Mouse (Mus musculus) ES-Bruce4 (cell line): Measurements from ENCODE around the gene Ctrc. TPM values are rescaled to one million over a fixed set of nuclear protein-coding genes. Genes with fewer than 3 reads are reported as not detected.
A peak's percentile ranks its signal among the peaks of the same experiment; 100 is the strongest.

Experiments
- H3K27ac ChIP-seq: 2 replicates; pipeline ENCODE4 v1.5.1; 2012; ENCODE audit warnings: low read length, inconsistent platforms; ENCODE audit not compliant: insufficient read depth
- H3K27me3 ChIP-seq: 2 replicates; pipeline ENCODE4 v1.6.1; 2012; ENCODE audit warnings: mild to moderate bottlenecking, low read length, inconsistent platforms; ENCODE audit not compliant: control insufficient read depth, poor library complexity, insufficient read depth, severe bottlenecking
- H3K36me3 ChIP-seq: 2 replicates; pipeline ENCODE4 v1.6.1; 2012; ENCODE audit warnings: inconsistent platforms, mild to moderate bottlenecking, low read length, moderate library complexity; ENCODE audit not compliant: control insufficient read depth, poor library complexity, insufficient read depth, severe bottlenecking
- H3K4me1 ChIP-seq: one replicate; pipeline ENCODE4 v1.8.1; 2011; ENCODE audit warnings: low read length; ENCODE audit not compliant: control insufficient read depth, insufficient read depth
- H3K4me3 ChIP-seq: 2 replicates; pipeline ENCODE4 v1.5.1; 2011; ENCODE audit warnings: low read depth, mild to moderate bottlenecking, low read length
- H3K9ac ChIP-seq: 2 replicates; pipeline ENCODE4 v1.6.1; 2012; ENCODE audit warnings: low read depth, mild to moderate bottlenecking, inconsistent platforms; ENCODE audit not compliant: poor library complexity, severe bottlenecking
- H3K9me3 ChIP-seq: replicated peaks from 2 replicates; pipeline ENCODE4 v1.6.1; 2012; ENCODE audit warnings: mild to moderate bottlenecking, low read length, inconsistent platforms; ENCODE audit not compliant: control insufficient read depth, poor library complexity, insufficient read depth, severe bottlenecking
- CTCF ChIP-seq: IDR thresholded peaks from one replicate; pipeline ENCODE4 v1.8.1; 2011; ENCODE audit warnings: low read depth, low read length
- EP300 ChIP-seq: IDR thresholded peaks from 2 replicates; pipeline ENCODE4 v1.6.1; 2011; ENCODE audit warnings: low read depth, low read length; ENCODE audit not compliant: insufficient read depth
- POLR2A ChIP-seq: IDR thresholded peaks from one replicate; pipeline ENCODE4 v1.8.1; 2011; ENCODE audit warnings: low read length; ENCODE audit not compliant: insufficient read depth
- polyA plus RNA-seq: library from polyadenylated mRNA; stranded (reverse); fragments of >200 nt; gene quantifications from 2 replicates; pipeline ENCODE4 v1.2.4, GENCODE M21; 2011; ENCODE audit warnings: low read depth; ENCODE audit not compliant: missing spikeins, insufficient read depth, insufficient read length

The Ctrc gene
- polyA plus RNA-seq, 1 experiment = not detected

DNA sequence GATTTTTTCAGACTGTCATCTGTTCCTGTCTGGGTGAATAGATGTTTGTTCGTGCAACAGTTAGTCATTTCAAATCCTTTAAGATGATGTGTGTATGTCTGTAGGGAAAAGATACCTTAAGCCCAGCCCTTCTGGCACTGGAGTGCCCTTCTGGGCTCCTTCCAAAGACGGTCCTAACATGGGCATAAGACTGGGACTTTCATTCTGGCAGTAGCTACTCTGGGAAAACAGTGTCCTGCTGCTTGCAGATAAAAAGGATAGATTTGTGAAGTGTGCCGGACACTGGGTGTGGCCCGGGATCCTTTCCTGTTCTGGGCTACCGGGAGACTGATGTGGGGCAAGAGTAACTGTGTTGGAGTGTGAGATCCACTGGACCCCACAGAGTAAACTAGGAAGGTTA, 35.8 kb upstream of the Ctrc start:
- no peak for TF ChIP-seq POLR2A
- TF ChIP-seq EP300 = no peak
- no peak for TF ChIP-seq CTCF
- Histone ChIP-seq H3K9ac (no peak overlapping the region), H3K9me3 (no peaks in the 10 kb centered on the region)

DNA sequence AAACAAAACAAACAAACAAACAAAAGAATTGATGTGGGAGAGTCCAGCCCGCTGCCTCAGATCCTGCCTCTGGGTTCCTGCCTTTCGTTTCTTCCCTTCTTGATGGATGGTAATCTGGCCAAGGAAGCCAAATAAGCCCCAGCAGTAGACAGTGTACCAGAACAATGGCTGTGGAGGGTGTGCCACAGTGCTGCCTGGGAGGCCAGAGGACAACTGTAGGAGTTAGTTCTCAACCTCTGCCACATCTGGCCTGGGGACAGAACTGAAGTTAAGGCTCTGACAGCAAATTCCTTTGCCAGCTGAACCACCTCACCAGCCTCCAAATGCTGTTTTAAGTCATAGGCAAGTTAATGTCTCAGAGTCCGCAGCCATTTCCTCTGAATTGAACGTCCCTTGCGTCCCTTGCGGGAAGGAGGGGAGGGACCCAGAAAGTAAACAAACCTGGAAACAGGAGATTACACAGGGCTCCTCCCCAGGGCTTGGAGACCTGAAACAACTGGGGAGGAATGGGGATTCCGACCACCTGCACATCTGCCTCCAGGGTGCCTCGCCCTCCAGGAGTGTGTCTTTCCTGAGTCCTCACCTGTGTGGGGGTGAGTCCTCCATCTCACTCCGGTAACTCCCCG, 35.2 kb upstream of the Ctrc start:
- Histone ChIP-seq H3K27ac (no peak overlapping the region), H3K4me1 (peaks cover 5% of the 10 kb centered on the region), H3K36me3 (no peaks in the 10 kb centered on the region), H3K4me3 (no peak overlapping the region), H3K9ac (no peak overlapping the region), H3K9me3 (no peaks in the 10 kb centered on the region), H3K27me3 (no peaks in the 10 kb centered on the region)
- TF ChIP-seq EP300 = peak; percentile 87
- no peak for TF ChIP-seq CTCF

More for the DNA sequence above, 35.8 kb upstream of the Ctrc start:
- no peaks in the 10 kb centered on the region for H3K36me3 ChIP-seq
- peaks cover 5% of the 10 kb centered on the region for H3K4me1 ChIP-seq
- no peak overlapping the region for H3K4me3 ChIP-seq
- no peaks in the 10 kb centered on the region for H3K27me3 ChIP-seq
- no peak overlapping the region for H3K27ac ChIP-seq

DNA sequence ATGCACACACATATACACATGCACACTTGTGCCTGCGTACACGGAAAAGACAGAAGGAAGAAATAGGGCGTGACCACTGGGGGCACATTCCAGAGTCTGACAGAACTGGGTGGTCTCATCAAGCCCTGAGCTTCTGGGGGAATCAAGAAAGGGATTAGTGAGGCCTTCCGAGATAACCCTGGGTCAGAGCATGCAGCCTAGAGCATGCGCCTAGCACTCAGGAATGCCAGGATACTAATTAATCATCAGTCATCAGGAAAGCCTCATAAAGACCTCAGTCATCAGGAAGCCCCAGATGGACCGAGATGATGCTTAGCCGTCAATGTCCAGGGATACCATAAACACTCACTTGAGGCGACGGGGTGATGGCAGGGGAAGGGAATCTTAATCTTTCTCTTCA, 33.7 kb upstream of the Ctrc start:
- TF ChIP-seq POLR2A (no peak), CTCF (no peak), EP300 (no peak)
- peaks cover 4% of the 10 kb centered on the region for H3K4me1 ChIP-seq
- H3K9ac ChIP-seq = no peak overlapping the region

DNA sequence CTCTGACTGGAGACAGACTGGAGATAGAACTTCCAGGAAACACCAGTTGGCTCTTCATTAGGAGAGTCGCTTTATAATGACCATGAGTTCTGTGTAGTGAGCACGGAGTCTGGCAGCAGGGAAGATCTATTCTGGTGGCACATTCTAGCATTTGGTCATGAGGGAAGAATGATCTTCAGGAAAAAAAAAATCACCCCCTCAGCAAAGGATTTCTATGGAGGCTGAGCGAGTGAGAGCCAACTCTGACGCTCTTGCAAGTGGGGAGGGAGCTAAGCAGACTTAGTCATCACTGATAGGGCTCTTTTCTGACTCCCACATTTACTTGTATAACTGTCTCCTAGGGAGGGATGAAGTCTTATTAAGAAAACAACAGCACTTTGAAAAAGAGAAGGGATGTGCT, 32.9 kb upstream of the Ctrc start:
- no peak overlapping the region for H3K27ac ChIP-seq
- TF ChIP-seq CTCF (no peak), EP300 (no peak), POLR2A (no peak)
- no peaks in the 10 kb centered on the region for H3K9me3 ChIP-seq
- peaks cover 4% of the 10 kb centered on the region for H3K4me1 ChIP-seq
- no peaks in the 10 kb centered on the region for H3K27me3 ChIP-seq
- no peak overlapping the region for H3K9ac ChIP-seq
- H3K4me3 ChIP-seq = no peak overlapping the region
- no peaks in the 10 kb centered on the region for H3K36me3 ChIP-seq

More for the DNA sequence above, 33.7 kb upstream of the Ctrc start:
- no peak overlapping the region for H3K4me3 ChIP-seq
- no peaks in the 10 kb centered on the region for H3K9me3 ChIP-seq
- no peaks in the 10 kb centered on the region for H3K36me3 ChIP-seq
- H3K27me3 ChIP-seq = no peaks in the 10 kb centered on the region
- H3K27ac ChIP-seq = no peak overlapping the region

DNA sequence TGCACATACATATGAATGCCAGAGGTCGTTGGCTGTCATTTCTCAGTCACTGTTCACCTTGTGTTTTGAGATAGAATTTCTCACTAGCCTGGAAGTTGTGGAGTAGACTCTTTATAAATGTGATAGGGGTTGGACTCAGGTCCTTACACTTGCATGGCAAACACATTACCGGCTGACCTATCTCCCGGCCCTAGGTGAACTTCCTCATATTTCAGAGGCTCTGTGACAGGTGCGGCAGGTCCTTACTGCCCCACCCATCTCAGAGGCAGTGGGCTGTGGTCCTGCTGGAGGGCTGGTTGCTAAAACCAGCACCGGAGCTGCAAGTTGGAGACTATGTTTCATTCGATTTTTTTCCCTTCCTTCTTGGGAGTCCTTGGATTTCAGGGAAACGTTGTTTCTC, 32.5 kb upstream of the Ctrc start:
- Histone ChIP-seq H3K36me3 (no peaks in the 10 kb centered on the region), H3K9me3 (no peaks in the 10 kb centered on the region), H3K27ac (no peak overlapping the region), H3K27me3 (no peaks in the 10 kb centered on the region), H3K4me3 (no peak overlapping the region), H3K4me1 (peaks cover 4% of the 10 kb centered on the region), H3K9ac (no peak overlapping the region)
- TF ChIP-seq POLR2A (no peak), EP300 (no peak), CTCF (no peak)

DNA sequence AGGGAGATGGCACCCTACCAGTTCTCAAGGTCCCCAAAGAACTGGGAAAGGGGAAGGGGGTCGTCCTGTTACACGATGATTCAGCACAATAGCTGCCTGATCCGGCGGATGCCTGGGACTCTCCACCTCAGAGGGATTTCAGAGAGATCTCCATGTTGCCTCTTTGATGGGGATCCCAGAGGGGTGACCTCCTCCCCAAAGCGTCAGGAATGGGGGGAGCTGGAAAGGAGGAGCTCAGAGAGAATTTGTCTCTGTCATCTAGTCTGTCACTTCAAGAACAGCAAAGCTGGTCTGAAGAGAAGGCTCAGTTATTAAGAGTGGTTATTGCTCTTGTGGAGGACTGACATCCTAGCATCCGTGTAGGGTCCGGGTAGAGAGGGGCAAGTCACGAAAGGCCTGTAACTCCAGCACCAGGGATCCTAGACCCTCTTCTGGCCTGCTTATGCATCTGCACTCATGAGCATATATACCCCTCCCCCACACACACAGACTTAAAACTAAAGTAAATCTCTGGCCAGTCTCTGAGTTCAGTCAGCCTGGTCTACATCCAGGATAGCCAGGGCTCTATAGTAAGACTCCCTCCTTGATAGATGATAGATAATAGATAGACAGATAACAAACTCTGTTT, 29.4 kb upstream of the Ctrc start:
- H3K27ac ChIP-seq = no peak overlapping the region
- H3K9ac ChIP-seq = peak overlapping the region; percentile 87; the same call in 1 of the 2 replicates

More for the DNA sequence above, 29.4 kb upstream of the Ctrc start:
- no peaks in the 10 kb centered on the region for H3K36me3 ChIP-seq
- no peaks in the 10 kb centered on the region for H3K9me3 ChIP-seq
- TF ChIP-seq POLR2A = no peak
- no peak for TF ChIP-seq EP300
- no peak for TF ChIP-seq CTCF
- H3K27me3 ChIP-seq = no peaks in the 10 kb centered on the region
- peaks cover under 1% of the 10 kb centered on the region for H3K4me1 ChIP-seq
- H3K4me3 ChIP-seq = peak overlapping the region; percentile 66
